Mouse (Mus musculus) cerebellum, postnatal 14 days (tissue): ENCODE measurements around the gene Mga.

Experiments used
- DNase-seq, 2 experiments: peaks; one replicate each; pipeline ENCODE4 v3.0.0; 2021; ENCODE audit warnings: mixed read lengths in 2 of 2

Gene Mga

GRCm38 (mm10) chr2:119897090-119897732 lies at the start of gene Mga:
Gene Mga (plus strand): TSS chr2:119897228.
- DNase-seq, result peak; percentile 97 to 98

- no peak for DNase-seq
These were observed 43.2 kb upstream of the Mga start for GRCm38 (mm10) chr2:119853811-119854210.

DNA sequence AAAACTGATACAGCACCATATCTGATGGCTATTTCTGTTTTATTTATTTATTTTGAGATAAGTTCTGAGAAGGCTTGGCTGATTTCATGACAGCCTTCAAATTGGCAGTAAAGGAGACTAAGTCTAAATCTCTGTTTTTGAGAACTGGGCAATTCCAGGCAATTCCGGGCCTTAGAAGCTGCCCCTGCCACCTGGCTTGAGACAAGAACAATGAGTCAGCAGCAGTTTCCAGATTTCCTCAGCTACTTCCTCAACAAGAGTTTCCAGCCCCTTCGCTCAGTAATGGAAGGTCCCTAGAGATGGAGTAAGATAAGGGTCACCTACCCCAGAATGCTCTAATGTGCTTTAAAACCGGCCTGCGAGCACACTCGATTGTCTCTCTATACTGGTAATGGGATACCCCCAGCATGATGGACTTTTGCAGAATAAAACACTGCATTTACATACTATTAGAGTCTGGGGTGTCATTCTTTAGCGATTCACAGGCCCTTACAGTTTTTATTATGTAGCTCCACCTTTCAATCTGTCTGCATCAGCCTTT lies 41.6 kb upstream of the Mga start:
- DNase-seq, result no peak

GRCm38 (mm10) chr2:119857341-119857740 lies 39.7 kb upstream of the Mga start:
- DNase-seq, result no peak

GRCm38 (mm10) chr2:119864484-119864883 lies 32.5 kb upstream of the Mga start:
- no peak for DNase-seq

GRCm38 (mm10) chr2:119872371-119873104 lies 24.5 kb upstream of the Mga start:
- peak; percentile 93 to 95 for DNase-seq

- DNase-seq, result peak; percentile 97 to 98
These were observed 23.9 kb upstream of the Mga start for GRCm38 (mm10) chr2:119873105-119873464.

DNA sequence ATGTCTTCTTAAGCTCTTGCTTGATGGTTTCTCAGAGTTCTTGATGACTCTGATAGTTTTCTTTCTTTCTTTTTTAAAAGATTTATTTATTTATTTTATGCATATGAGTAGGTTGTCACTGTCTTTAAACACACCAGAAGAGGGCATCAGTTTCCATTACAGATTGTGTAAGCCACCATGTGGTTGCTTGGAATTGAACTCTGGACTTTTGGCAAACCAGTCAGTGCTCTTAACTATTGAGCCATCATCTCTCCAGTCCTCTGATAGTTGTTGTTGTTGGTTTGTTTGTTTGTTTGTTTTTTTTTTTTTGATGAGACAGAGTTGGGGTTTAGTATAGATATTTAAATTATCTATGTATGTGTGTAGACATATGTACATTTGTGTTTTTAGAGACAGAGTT lies 21.0 kb upstream of the Mga start:
- no peak for DNase-seq

- no peak for DNase-seq
These were observed 9.8 kb upstream of the Mga start for GRCm38 (mm10) chr2:119887201-119887600.

- DNase-seq, result no peak
These were observed 407 bp upstream of the Mga start for GRCm38 (mm10) chr2:119896553-119897089.

DNA sequence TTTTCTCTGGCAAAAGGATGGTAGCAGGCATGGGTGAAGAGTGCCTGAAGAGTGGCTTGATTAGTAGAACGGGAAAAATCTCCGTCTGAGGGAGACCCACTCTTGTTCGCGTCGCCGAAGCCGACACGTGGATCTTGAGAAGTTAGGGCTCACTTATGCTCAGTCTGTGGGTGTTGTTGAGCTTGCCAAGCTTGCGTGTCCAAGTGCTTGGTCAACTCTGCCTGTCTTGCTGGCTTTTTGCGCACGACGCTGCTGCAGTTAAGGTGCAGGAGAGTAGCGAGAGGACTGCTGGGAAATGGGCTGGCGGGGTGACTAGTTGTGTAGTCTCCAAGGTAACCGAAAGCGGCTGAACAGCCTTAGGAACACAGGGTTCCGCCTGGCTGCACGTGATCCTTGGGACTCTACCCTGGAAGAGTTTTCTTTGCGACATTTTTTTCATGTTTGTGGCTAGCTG lies 1.1 kb downstream of the Mga start:
- DNase-seq, result peak; percentile 38 to 65

DNA sequence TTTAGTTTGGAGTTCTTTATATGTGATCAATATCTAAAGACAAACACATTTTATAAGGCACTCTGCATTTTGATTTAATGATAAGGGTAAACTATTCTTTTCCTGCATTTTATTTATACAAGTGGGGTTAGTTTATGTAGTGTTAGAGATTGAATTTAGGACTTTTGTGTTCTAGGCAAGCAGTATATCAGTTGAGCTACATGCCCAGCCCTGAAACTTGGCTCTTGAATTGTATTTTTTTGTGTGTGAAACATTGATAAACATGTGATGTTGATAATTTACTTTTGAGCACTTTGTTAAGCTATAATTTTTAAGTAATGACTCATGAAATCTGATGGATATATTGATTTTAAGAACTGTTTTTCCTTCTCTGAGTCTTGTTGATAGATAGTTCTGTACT lies 19.0 kb downstream of the Mga start:
- no peak for DNase-seq

DNA sequence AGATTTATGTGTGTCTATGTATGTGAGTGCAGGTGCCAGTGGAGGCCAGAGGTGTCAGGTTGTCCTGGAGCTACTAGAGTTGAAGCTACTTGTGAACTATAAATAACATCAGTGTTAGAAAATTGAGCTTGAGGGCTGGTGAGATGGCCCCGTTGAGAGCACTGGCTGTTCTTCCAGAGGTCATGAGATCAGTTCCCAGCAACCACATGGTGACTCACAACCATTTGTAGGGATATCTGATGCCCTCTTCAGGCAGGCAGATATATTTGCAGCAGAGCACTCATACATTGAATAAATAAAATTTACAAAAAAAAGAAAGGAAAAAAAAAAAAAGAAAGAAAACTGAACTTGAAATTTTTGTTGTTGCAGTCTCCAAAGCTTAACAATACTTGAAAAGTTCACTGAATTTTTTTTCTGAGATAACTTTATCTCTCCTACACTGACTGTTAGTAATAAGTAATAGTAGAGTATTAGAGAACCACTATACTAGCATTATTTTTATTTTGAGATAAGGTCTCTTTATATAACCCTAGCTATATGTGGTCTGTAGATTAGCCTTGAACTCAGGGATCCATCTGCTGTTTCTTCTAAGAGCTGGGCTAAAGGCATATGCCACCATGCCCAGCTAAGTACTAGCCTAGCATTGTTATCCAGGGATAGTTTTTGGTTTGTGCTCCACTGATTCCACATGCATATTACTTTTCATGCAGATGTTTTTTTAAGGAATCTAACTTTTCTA lies 20.8 kb downstream of the Mga start:
- no peak for DNase-seq

DNA sequence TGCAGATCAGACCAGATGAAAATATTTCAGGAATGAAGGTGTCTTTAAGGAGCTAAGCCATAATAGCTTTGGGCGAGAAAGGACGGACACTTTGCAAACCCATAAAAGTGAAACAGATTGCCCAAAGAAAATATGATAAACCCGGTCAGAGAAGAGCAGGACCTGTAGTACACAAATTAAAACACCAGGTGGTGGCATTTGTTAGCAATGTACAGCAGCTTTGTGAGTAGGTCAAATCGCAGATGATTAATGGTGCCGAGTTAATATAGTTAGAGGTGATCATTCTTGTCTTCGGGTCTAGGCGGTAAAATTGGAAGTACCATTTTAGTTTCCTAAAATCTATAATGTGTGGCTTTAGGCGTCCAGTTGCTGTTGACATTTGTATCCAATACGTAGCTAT lies 73.5 kb downstream of the Mga start:
- peak; percentile 72 to 73 for DNase-seq

- peak in 1 of 2 experiments; percentile 18 for DNase-seq
These were observed 74.3 kb downstream of the Mga start for GRCm38 (mm10) chr2:119971316-119971715.

GRCm38 (mm10) chr2:119971837-119972536 lies 75.0 kb downstream of the Mga start:
- peak; percentile 97 for DNase-seq

GRCm38 (mm10) chr2:119972537-119972879 lies 75.5 kb downstream of the Mga start, which contains the start of gene Mapkbp1:
Gene Mapkbp1 (plus strand): TSS chr2:119972699.
- no peak for DNase-seq

GRCm38 (mm10) chr2:119980343-119980986 lies 83.4 kb downstream of the Mga start:
- DNase-seq, result no peak

DNA sequence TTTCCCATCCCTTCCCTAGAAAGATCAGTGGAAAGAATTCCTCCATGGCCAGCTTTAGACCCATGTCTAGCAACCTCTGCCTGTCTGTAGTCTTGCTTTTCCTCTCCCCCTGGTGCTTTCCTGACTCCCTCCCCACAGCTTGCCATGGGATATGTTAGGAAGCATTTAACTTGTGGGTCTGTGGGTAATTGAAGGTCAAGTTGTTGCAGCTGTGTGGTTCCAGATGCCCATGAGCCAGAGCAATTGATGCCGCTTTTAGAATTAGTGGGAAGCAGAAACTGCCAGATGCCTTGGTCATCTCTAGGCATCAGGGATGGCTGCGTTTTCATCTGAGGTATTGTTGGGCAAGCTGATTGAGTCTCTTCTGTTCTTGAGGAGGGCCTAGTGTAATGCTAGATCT lies 84.6 kb downstream of the Mga start:
- DNase-seq, result no peak

- no peak for DNase-seq
These were observed 88.8 kb downstream of the Mga start for GRCm38 (mm10) chr2:119985871-119986270.

- no peak for DNase-seq
These were observed 89.3 kb downstream of the Mga start for GRCm38 (mm10) chr2:119986369-119986768.

DNA sequence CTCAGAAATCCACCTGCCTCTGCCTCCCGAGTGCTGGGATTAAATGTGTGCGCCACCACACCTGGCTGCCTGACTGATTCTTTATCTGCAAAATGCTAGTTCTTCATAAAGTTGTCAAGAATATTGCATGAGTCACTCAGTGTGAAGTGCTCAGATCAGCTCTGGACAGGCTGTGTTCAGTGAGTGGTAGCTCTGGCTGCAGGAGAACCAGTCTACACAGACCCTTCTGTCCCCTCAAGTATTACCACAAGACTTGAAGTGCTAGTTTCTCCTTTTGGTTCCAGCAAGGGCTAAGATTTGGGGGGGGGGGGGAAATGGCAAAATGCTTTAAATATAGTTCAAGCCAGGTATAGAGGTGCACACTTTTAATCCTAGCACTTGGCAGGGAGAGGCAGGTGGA lies 90.4 kb downstream of the Mga start:
- no peak for DNase-seq
